ENCODE assay signal across 20 mouse cellular contexts in genomic region chr10:3936864-3937263, GRCm38 (mm10).
"Had no signal": no experiment of that assay in that cellular context is flagged by ENCODE, and none has a peak within 500 bp of the region (broad histone marks: within the 10 kb centered on the region; RNA-seq: fewer than 3 reads in every experiment).

No protein-coding gene starts in this region.

- H3K9me3 ChIP-seq: liver, embryonic 13.5 days; liver, embryonic 15.5 days; lung, embryonic 15.5 days; megakaryocyte, embryonic 14.5 days; midbrain, embryonic 12.5 days; neural tube, embryonic 12.5 days had no signal

- H3K4me3 ChIP-seq: liver, embryonic 13.5 days; liver, embryonic 15.5 days; lung, embryonic 15.5 days; megakaryocyte, embryonic 14.5 days; midbrain, embryonic 12.5 days; neural tube, embryonic 12.5 days had no signal

- DNase-seq: liver, embryonic 13.5 days; liver, postnatal 0 days; lung, adult 2 months; lung, postnatal 14 days; lung, postnatal 36 days; midbrain, embryonic 14.5 days; right cerebral cortex, postnatal 25 days; right cerebral cortex, postnatal 4 days; spleen, adult 18-20 months; thymus, adult 18-20 months; thymus, postnatal 14 days; thymus, postnatal 36 days had no signal

- H3K9ac ChIP-seq: liver, embryonic 13.5 days; liver, embryonic 15.5 days; liver, postnatal 0 days; lung, embryonic 15.5 days; midbrain, embryonic 12.5 days; neural tube, embryonic 12.5 days had no signal

- H3K27me3 ChIP-seq: liver, embryonic 13.5 days; liver, embryonic 15.5 days; lung, embryonic 15.5 days; megakaryocyte, embryonic 14.5 days; midbrain, embryonic 12.5 days; neural tube, embryonic 12.5 days had no signal

- H3K36me3 ChIP-seq: liver, embryonic 13.5 days; liver, embryonic 15.5 days had no signal

- H3K27ac ChIP-seq: liver, embryonic 13.5 days; liver, embryonic 15.5 days; lung, embryonic 15.5 days; macrophage; midbrain, embryonic 12.5 days; neural tube, embryonic 12.5 days had no signal

- H3K4me2 ChIP-seq: liver, embryonic 13.5 days; liver, embryonic 15.5 days; lung, embryonic 15.5 days; midbrain, embryonic 12.5 days; neural tube, embryonic 12.5 days had no signal

- H3K4me1 ChIP-seq: liver, embryonic 13.5 days; liver, embryonic 15.5 days; neural tube, embryonic 12.5 days had no signal

- ATAC-seq: liver, postnatal 0 days; lung, postnatal 0 days; midbrain, embryonic 16.5 days had no signal
